Mouse (Mus musculus): ENCODE results near the gene Col8a2. TPM values are rescaled to one million over a fixed set of nuclear protein-coding genes. Genes with fewer than 3 reads are reported as not detected.

Col8a2 gene
- total RNA-seq (2023): not detected

DNA sequence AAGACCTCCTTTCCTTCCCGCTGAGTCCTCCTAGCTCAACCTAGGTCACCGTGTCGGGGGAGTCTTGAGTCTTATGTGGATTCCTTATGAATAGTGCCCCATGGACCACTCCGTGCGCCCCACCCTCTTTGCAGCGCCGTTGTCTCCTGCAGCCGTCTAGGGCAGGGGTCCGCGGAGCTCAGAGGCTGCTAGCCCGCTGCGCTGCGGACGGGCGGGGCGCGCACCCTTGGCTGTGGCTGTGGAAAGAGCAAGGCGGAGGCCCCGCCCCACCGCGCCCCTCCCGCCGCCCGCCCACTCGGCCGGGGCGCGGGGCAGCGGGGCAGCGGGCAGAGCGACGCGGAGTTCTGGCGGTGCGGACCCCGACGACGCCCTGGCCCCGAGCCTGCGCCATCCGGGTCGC, at the start of gene Col8a2:
Col8a2 (plus strand) TSS at position 302 of the 400 bp plus-strand sequence.

DNA sequence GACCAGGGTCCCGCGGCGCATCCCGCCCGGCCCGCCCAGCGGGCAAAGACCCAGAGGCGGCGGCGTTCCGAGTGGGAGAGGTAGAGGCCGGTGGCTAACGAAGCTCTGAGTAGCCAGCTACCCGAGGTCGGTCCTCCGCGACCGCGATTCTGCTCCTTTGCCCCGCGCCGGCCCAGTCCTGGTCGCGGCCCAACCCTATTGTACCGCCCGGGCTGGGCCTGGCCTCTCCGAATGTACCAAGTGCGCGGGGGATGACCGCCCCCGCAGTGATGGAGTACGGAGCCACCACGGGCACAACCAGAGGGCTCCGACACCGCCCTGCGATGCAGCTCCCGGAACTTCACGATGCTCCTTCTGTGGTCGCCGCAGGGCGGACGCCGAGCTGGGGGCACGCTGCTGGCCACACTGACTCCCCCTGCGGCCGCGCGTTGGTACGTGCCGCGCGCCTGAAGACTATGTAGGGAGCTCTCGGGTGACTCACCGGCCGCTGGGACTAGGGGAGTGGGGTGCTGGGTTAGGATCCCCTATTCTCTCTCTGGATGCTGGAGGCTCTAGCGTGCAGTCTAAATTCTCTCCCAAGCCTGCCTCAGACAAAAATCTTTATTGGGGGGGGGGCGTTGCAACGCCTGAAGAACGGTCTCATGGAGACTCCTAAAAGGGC, 30.3 kb upstream of the Col8a2 start, which contains the start of gene Map7d1:
Map7d1 (minus strand) TSS at position 213 of the 661 bp plus-strand sequence.

DNA sequence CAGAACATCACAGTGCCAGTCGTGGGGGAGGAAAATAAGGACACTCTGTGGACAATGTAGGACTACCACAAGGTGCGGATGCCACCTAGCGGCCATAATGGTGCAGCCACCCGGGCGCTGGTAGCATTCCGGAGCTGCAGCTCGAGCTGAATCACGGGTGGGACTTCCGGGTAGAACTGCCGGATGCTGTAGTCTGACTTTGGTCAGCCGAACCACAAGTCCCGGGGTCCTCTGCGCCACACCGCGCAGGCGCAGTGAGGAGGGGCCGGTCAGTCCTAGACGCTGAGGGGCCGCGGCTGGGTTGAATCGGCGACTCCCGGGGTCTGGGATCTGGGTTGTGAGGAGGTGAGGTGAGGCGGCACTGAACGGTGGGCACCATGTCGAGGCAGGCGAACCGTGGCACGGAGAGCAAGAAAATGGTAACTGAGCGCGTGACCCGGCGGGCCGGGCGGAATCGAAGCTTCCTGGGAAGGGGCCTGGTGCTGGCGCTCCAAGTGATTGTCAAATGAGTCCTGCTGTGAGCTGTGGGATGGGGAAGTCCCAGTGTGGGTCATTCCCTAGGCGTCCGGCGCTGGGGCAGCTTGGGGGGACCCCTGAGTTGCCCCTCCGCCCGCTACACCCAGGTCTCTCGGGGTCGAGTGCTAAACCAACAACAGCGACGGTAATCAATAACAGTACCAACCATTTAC, 24.3 kb upstream of the Col8a2 start, which contains the start of gene Trappc3:
Trappc3 (plus strand) TSS at position 207 of the 689 bp plus-strand sequence.

GRCm38 (mm10) chr4:126321111-126321853, 34.7 kb downstream of the Col8a2 start, which contains the start of gene Adprhl2:
Gene Adprhl2, minus strand, starts transcription at chr4:126321703.

DNA sequence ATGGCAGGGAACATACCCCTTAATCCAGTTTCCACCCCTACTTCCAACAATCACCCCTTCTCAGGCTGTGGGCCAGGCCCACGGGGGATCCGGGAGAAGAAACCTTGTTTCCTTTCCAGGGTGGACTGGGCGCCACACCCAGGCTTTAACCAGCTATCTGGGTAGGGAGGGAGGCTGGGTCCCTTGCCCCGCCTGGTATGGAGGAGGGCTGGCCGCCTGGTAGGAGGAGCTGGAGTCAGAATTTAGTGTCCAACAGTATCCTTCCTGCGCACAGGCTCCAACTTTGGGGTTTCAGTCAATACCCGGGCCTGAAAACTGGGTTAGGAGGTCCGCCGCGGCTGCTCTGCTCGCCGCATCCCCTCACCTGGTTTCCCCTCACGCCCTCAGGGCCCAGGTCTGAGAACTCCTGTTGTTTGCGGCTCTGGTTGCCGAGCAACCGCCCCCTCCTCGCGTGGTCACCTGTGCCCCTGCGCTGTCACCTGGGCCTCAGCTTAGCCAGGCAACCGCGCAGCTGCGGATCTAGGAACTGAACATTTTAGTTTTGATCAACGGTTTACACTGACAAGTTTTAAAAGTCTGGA, 38.8 kb downstream of the Col8a2 start, which contains the start of gene Tekt2:
Tekt2 (minus strand) TSS at position 408 of the 581 bp plus-strand sequence.

Other genes starting within 250 kb of the Col8a2 start
- gene Mrps15, start 239.9 kb upstream of the Col8a2 start, total RNA-seq (2023): 10 to 100 TPM; 45.5 to 48.2 TPM
- under 1 TPM in 1 of 2 experiments, not detected in 1; 0.15 TPM for gene Oscp1, start 228.2 kb upstream of the Col8a2 start, total RNA-seq (2023)
- 10 to 100 TPM; 17.1 to 19.2 TPM for gene Lsm10, start 190.2 kb upstream of the Col8a2 start, total RNA-seq (2023)
- 10 to 100 TPM; 37.0 to 42.5 TPM for gene Stk40, start 182.8 kb upstream of the Col8a2 start, total RNA-seq (2023)
- gene Eva1b, start 139.0 kb upstream of the Col8a2 start, total RNA-seq (2023): 1 to 10 TPM; 4.4 to 5.0 TPM
- gene Sh3d21, start 123.3 kb upstream of the Col8a2 start, total RNA-seq (2023): 1 to 10 TPM in 1 of 2 experiments, under 1 TPM in 1; 0.95 to 1.3 TPM
- gene Thrap3, start 84.0 kb upstream of the Col8a2 start, total RNA-seq (2023): 100 to 1,000 TPM; 542 to 583 TPM
- gene Map7d1, start 30.4 kb upstream of the Col8a2 start, total RNA-seq (2023): 10 to 100 TPM; 42.4 to 50.6 TPM
- gene Trappc3, start 24.5 kb upstream of the Col8a2 start, total RNA-seq (2023): 10 to 100 TPM; 32.8 to 49.4 TPM
- gene Adprhl2, start 34.9 kb downstream of the Col8a2 start, total RNA-seq (2023): 10 to 100 TPM; 43.8 to 47.9 TPM
- gene Tekt2, start 38.9 kb downstream of the Col8a2 start, total RNA-seq (2023): 1 to 10 TPM in 1 of 2 experiments, not detected in 1; 1.1 TPM
- gene Ago3, start 142.8 kb downstream of the Col8a2 start, total RNA-seq (2023): 10 to 100 TPM; 32.6 to 34.6 TPM
- 10 to 100 TPM; 70.1 to 73.1 TPM for gene Ago1, start 181.8 kb downstream of the Col8a2 start, total RNA-seq (2023)
- gene Ago4, start 246.7 kb downstream of the Col8a2 start, total RNA-seq (2023): 10 to 100 TPM; 10.1 to 13.5 TPM